Mouse (Mus musculus): ENCODE data around the gene Enc1. TPM values are rescaled to one million over a fixed set of nuclear protein-coding genes. Genes with fewer than 3 reads are reported as not detected.

The Enc1 gene
- polyA plus RNA-seq, 1 experiment from 2014 or later = 14.3 TPM

DNA sequence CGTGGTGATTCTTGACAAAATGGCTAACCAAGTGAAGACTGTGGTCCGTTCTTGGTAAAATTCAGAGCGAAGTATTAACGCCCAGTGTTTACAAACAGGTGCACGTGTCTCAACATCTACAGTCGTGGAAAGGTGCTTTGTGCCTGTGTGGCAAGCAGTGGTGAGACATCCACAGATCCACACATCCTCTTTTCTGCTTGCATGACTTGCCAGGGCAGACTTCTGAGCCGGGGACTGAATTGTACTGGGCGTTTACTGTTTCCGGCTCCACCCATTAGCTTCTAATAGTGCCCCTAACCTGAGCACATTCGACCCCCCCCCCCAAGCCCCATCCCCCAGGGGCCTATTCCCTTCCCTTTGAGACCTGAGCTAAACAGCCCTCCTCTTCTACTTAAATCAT is 34.6 kb downstream of the Enc1 start:
- H3K4me3 ChIP-seq (ENCODE audit: low read length) = no peak overlapping the region
- no peaks in the 10 kb centered on the region for H3K27me3 ChIP-seq (ENCODE audit: insufficient read depth, low read length)
- H3K9me3 ChIP-seq (ENCODE audit: low read length) = no peaks in the 10 kb centered on the region
- no peak for ATAC-seq (ENCODE audit: low FRiP score, low TSS enrichment)
- H3K36me3 ChIP-seq (ENCODE audit: insufficient read depth, low read length) = no peaks in the 10 kb centered on the region
- 67% methylated on average over 10 of the region's 10 CpGs for WGBS
- H3K4me1 ChIP-seq (ENCODE audit: insufficient read depth, low read length) = no peaks in the 10 kb centered on the region
- no peak overlapping the region for H3K4me2 ChIP-seq (replicated peaks; ENCODE audit: low read depth, low read length)
- no peak overlapping the region for H3K9ac ChIP-seq (replicated peaks; ENCODE audit: low read length)
- no peak overlapping the region for H3K27ac ChIP-seq (ENCODE audit: low read length)

GRCm38 (mm10) chr13:97282051-97282910 is 41.4 kb downstream of the Enc1 start:
- no peak overlapping the region for H3K27ac ChIP-seq (ENCODE audit: low read length)
- peaks cover 14% of the 10 kb centered on the region for H3K4me1 ChIP-seq (ENCODE audit: insufficient read depth, low read length)
- ATAC-seq (ENCODE audit: low FRiP score, low TSS enrichment) = peak; percentile 54
- peak overlapping the region; percentile 30 for H3K4me3 ChIP-seq (ENCODE audit: low read length)
- peak overlapping the region; percentile 55; the same call in 1 of the 2 replicates for H3K9ac ChIP-seq (replicated peaks; ENCODE audit: low read length)
- H3K36me3 ChIP-seq (ENCODE audit: insufficient read depth, low read length) = no peaks in the 10 kb centered on the region
- no peaks in the 10 kb centered on the region for H3K9me3 ChIP-seq (ENCODE audit: low read length)
- 20% methylated on average over 26 of the region's 26 CpGs for WGBS
- no peaks in the 10 kb centered on the region for H3K27me3 ChIP-seq (ENCODE audit: insufficient read depth, low read length)
- peak overlapping the region; percentile 56 for H3K4me2 ChIP-seq (replicated peaks; ENCODE audit: low read depth, low read length)

GRCm38 (mm10) chr13:97282911-97283281 is 42.0 kb downstream of the Enc1 start:
- 14% methylated on average over 9 of the region's 9 CpGs for WGBS
- H3K4me3 ChIP-seq (ENCODE audit: low read length) = no peak overlapping the region
- no peaks in the 10 kb centered on the region for H3K27me3 ChIP-seq (ENCODE audit: insufficient read depth, low read length)
- ATAC-seq (ENCODE audit: low FRiP score, low TSS enrichment) = no peak
- H3K4me2 ChIP-seq (replicated peaks; ENCODE audit: low read depth, low read length) = peak overlapping the region; percentile 56
- H3K4me1 ChIP-seq (ENCODE audit: insufficient read depth, low read length) = peaks cover 14% of the 10 kb centered on the region
- H3K27ac ChIP-seq (ENCODE audit: low read length) = no peak overlapping the region
- H3K9ac ChIP-seq (replicated peaks; ENCODE audit: low read length) = no peak overlapping the region
- H3K9me3 ChIP-seq (ENCODE audit: low read length) = no peaks in the 10 kb centered on the region
- H3K36me3 ChIP-seq (ENCODE audit: insufficient read depth, low read length) = no peaks in the 10 kb centered on the region

GRCm38 (mm10) chr13:97287046-97287445 is 46.1 kb downstream of the Enc1 start:
- no peak for ATAC-seq (ENCODE audit: low FRiP score, low TSS enrichment)
- Histone ChIP-seq H3K4me2 (replicated peaks; ENCODE audit: low read depth, low read length) (no peak overlapping the region), H3K27me3 (ENCODE audit: insufficient read depth, low read length) (no peaks in the 10 kb centered on the region), H3K36me3 (ENCODE audit: insufficient read depth, low read length) (no peaks in the 10 kb centered on the region), H3K4me1 (ENCODE audit: insufficient read depth, low read length) (peaks cover 18% of the 10 kb centered on the region), H3K27ac (ENCODE audit: low read length) (no peak overlapping the region), H3K4me3 (ENCODE audit: low read length) (no peak overlapping the region), H3K9ac (replicated peaks; ENCODE audit: low read length) (no peak overlapping the region), H3K9me3 (ENCODE audit: low read length) (no peaks in the 10 kb centered on the region)
- WGBS = 93% methylated on average over 3 of the region's 3 CpGs

DNA sequence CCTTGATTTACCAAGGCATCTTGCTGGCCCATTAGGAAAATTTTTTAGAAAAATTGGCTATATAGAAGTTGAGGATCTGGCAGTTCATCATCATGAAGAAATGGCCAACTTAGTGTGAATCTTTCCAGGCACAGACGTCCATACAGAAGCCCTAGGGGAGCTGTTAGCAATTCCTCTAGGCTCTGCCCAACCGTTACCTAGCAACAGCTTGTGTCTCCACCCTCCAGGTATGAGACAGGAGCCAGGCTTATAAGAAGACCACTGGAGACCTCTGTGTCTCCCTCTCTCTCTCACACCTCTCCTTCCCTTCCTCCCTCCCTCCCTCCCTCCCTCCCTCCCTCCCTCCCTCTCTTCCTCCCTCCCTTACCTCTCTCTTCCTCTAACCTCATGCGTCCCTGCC is 49.8 kb downstream of the Enc1 start:
- H3K4me2 ChIP-seq (replicated peaks; ENCODE audit: low read depth, low read length) = no peak overlapping the region
- peaks cover 11% of the 10 kb centered on the region for H3K4me1 ChIP-seq (ENCODE audit: insufficient read depth, low read length)
- ATAC-seq (ENCODE audit: low FRiP score, low TSS enrichment) = no peak
- no peaks in the 10 kb centered on the region for H3K36me3 ChIP-seq (ENCODE audit: insufficient read depth, low read length)
- no peaks in the 10 kb centered on the region for H3K9me3 ChIP-seq (ENCODE audit: low read length)
- no peak overlapping the region for H3K27ac ChIP-seq (ENCODE audit: low read length)
- no peak overlapping the region for H3K9ac ChIP-seq (replicated peaks; ENCODE audit: low read length)
- H3K27me3 ChIP-seq (ENCODE audit: insufficient read depth, low read length) = no peaks in the 10 kb centered on the region
- no peak overlapping the region for H3K4me3 ChIP-seq (ENCODE audit: low read length)
- 29% methylated on average over 3 of the region's 3 CpGs for WGBS

DNA sequence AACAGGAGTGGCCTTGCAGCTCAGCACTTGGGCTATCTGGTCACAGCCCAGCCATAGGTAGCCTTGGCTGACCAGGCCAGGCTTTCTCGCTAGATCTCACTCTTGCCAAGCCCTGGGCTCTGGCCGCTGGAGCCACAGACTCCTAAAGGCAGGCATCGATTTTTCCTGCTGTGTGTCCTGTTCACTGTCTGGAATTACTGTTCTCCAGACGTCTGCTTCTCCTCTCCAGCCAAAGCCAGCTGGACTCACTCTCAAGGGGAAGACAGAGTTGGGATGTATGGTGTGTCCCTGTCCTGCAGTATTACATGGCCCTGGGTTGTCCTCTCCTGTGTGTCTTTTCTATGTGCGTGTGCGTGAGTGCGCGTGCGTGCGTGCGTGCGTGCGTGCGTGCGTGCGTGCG is 50.4 kb downstream of the Enc1 start:
- no peak overlapping the region for H3K27ac ChIP-seq (ENCODE audit: low read length)
- no peak overlapping the region for H3K4me3 ChIP-seq (ENCODE audit: low read length)

GRCm38 (mm10) chr13:97292026-97292425 is 51.1 kb downstream of the Enc1 start:
- H3K27ac ChIP-seq (ENCODE audit: low read length) = no peak overlapping the region
- H3K4me3 ChIP-seq (ENCODE audit: low read length) = no peak overlapping the region
- no peaks in the 10 kb centered on the region for H3K9me3 ChIP-seq (ENCODE audit: low read length)
- no peak overlapping the region for H3K4me2 ChIP-seq (replicated peaks; ENCODE audit: low read depth, low read length)
- 49% methylated on average over 8 of the region's 8 CpGs for WGBS
- H3K9ac ChIP-seq (replicated peaks; ENCODE audit: low read length) = no peak overlapping the region
- no peaks in the 10 kb centered on the region for H3K27me3 ChIP-seq (ENCODE audit: insufficient read depth, low read length)
- no peaks in the 10 kb centered on the region for H3K36me3 ChIP-seq (ENCODE audit: insufficient read depth, low read length)
- peaks cover 12% of the 10 kb centered on the region for H3K4me1 ChIP-seq (ENCODE audit: insufficient read depth, low read length)
- ATAC-seq (ENCODE audit: low FRiP score, low TSS enrichment) = no peak

More for the DNA sequence above, 50.4 kb downstream of the Enc1 start:
- Histone ChIP-seq H3K27me3 (ENCODE audit: insufficient read depth, low read length) (no peaks in the 10 kb centered on the region), H3K4me1 (ENCODE audit: insufficient read depth, low read length) (peaks cover 12% of the 10 kb centered on the region), H3K9me3 (ENCODE audit: low read length) (no peaks in the 10 kb centered on the region), H3K36me3 (ENCODE audit: insufficient read depth, low read length) (no peaks in the 10 kb centered on the region), H3K4me2 (replicated peaks; ENCODE audit: low read depth, low read length) (no peak overlapping the region), H3K9ac (replicated peaks; ENCODE audit: low read length) (no peak overlapping the region)
- WGBS = 65% methylated on average over 17 of the region's 17 CpGs
- ATAC-seq (ENCODE audit: low FRiP score, low TSS enrichment) = peak; percentile 73; the same call in 1 of the 2 replicates

GRCm38 (mm10) chr13:97292451-97293245 is 51.7 kb downstream of the Enc1 start:
- Histone ChIP-seq H3K4me1 (ENCODE audit: insufficient read depth, low read length) (peaks cover 12% of the 10 kb centered on the region), H3K36me3 (ENCODE audit: insufficient read depth, low read length) (no peaks in the 10 kb centered on the region), H3K9me3 (ENCODE audit: low read length) (no peaks in the 10 kb centered on the region), H3K9ac (replicated peaks; ENCODE audit: low read length) (no peak overlapping the region), H3K27me3 (ENCODE audit: insufficient read depth, low read length) (no peaks in the 10 kb centered on the region), H3K4me2 (replicated peaks; ENCODE audit: low read depth, low read length) (no peak overlapping the region), H3K27ac (ENCODE audit: low read length) (no peak overlapping the region), H3K4me3 (ENCODE audit: low read length) (no peak overlapping the region)
- no peak for ATAC-seq (ENCODE audit: low FRiP score, low TSS enrichment)
- WGBS = 30% methylated on average over 12 of the region's 12 CpGs

DNA sequence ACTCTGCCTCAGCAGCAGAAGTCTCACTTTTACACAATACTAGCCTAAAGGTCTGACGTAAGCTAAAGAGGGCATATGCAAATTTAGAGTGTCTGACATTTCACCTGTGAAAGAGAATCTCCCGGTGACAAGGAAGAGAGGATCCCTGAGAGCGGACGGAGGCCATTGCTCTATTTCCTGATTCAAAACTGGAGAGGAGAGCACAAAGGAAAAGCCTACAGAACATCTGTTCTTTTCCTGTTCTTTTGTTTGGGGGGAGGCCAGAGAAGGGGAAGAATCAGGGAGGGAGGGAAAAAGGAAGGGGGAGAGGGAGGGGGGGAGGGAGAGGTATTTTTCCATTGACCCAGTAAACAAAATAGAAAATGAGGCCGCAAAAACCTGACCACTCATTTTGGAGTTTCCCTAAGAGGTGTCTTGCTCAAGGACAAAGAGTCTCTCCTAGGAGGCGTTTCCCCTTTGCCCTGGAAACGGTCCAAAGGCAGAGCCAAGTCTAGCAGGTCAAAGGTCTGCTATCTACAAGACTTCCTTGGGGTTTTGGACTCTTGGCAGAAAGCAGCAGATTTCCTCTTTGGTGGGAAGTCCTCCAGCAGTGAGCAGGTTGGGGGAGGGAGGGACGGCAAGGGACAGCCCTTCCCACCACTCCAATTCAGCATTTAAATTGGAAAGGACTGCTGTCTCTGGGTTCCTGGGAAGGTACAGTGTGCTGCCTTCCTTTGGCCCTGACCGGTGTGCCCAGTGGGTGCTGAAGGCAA is 54.4 kb downstream of the Enc1 start:
- no peaks in the 10 kb centered on the region for H3K9me3 ChIP-seq (ENCODE audit: low read length)
- 0 out of 2 replicates have a peak, but pooled peaks have one; percentile 36 for ATAC-seq (ENCODE audit: low FRiP score, low TSS enrichment)
- H3K36me3 ChIP-seq (ENCODE audit: insufficient read depth, low read length) = no peaks in the 10 kb centered on the region
- H3K27me3 ChIP-seq (ENCODE audit: insufficient read depth, low read length) = no peaks in the 10 kb centered on the region
- H3K9ac ChIP-seq (replicated peaks; ENCODE audit: low read length) = no peak overlapping the region
- H3K4me2 ChIP-seq (replicated peaks; ENCODE audit: low read depth, low read length) = no peak overlapping the region
- no peak overlapping the region for H3K4me3 ChIP-seq (ENCODE audit: low read length)
- WGBS = 57% methylated on average over 9 of the region's 9 CpGs
- H3K4me1 ChIP-seq (ENCODE audit: insufficient read depth, low read length) = peaks cover 15% of the 10 kb centered on the region
- peak overlapping the region; percentile 53 for H3K27ac ChIP-seq (ENCODE audit: low read length)

Data from kidney, embryonic 16.5 days (tissue).